Mouse (Mus musculus) adrenal gland, adult 8-10 months (tissue): Measurements from ENCODE around the gene Apoc2. TPM values are rescaled to one million over a fixed set of nuclear protein-coding genes. Genes with fewer than 3 reads are reported as not detected.
A peak's percentile ranks its signal among the peaks of the same experiment; 100 is the strongest.

Experiments
- DNase-seq: peaks from one replicate; pipeline ENCODE4 v3.0.0; 2022
- total RNA-seq, 4 experiments: library from RNA; stranded (reverse); gene quantifications; 2 replicates each; pipeline ENCODE4 v1.2.4; 2022

Gene Apoc2
- 1 to 10 TPM in 3 of 4 experiments, not detected in 1; 1.0 to 2.6 (median 1.4) TPM for total RNA-seq

DNA sequence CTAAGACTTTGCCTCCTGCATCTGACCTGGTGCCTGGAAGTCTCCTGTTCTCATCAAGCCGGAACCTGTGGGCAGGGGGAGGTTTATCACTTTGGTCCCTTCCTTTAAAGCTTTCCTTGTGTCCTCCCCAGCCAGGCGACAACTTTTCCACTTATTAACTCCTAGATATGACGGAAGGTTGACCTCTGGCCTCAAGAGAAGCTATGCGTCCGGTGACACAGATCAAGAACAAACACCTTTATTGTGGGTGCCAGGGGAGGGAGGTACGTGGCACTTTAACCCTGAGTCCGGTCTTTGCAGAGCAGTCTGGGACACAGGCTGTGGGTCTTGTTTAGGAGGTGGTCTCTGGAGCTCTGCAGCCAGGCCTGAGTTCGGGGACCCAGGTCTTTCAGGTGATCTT lies at the start of gene Apoc2:
Apoc2 (minus strand) TSS at position 70 of the 400 bp plus-strand sequence.
- DNase-seq = no peak

DNA sequence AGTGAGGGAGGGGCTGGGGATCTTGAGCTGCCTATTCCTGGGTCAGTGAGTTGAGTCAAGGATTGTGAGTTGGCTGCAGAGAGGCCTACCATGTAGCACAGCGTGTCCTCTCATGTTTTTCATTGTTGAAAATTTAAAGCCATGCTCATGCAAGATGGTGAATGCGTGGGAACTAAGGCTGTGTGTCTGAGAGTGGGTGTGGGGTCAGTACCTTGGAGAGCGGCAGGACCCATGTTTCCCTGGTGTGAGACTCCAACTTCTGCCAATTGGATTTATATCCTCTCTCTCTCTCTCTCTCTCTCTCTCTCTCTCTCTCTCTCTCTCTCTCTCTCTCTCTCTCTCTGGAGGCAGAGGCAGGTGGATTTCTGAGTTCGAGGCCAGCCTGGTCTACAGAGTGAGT lies 48.8 kb upstream of the Apoc2 start:
- DNase-seq = no peak

DNA sequence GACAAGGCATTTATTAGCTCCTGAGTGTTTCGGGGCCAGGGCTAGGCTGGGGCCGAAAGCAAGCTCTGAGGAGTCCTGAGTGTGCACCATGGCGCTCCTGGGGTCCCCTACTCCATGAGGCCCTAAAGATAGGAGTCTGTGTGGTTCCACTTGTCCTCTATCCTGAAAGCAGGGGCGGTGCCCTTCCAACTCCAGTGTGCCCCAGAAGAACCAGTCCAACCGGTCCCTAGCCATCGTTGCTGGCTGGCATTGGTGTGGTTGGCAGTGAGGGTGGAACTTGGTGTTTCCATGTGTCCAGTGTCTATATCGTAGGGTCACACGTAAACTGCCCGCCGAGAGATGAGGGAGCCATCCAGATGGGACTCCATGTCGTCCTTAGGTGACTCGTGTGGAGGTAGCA lies 46.4 kb upstream of the Apoc2 start:
- no peak for DNase-seq

DNA sequence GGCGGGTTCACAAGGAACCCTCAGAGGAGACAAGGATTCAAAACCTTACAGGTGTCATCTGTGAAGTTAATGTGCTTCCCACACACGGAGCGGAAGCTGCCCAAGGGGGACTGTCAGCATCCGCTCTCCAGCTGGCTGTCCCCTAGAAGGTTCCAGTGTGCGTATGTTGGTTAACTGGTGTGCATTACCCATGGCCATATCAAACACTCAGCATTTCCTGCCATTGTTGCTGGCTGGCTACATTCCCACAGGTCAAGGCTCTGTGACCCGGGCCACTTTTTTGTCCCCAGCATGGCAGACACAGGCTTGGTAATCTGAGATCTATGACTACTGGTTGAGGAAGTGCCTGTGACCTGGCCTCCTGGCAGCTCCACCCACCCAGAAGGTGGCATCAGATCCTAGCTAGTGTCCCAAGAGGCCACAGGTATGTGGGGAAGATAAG lies 45.0 kb upstream of the Apoc2 start:
- DNase-seq = no peak

DNA sequence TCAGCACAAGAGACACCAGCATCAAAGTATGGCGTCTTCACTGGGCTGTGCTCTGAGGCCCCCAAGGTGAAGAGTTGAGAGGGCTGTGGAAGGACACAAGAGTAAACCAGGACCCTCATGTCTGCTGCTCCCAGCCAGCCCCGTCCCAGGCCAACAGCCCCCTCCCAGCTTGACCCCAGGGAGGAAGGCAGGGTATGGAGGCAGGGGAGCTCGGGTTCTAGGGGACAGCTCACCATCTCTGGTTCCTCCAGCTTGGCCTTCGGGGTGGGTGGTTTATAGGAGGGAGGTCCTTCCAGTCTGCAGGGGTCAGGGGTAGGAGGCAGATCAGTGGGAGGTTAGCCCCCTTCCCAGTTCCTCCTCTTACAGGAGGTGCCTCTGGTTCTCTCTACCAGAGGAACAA lies 41.5 kb upstream of the Apoc2 start:
- no peak for DNase-seq

DNA sequence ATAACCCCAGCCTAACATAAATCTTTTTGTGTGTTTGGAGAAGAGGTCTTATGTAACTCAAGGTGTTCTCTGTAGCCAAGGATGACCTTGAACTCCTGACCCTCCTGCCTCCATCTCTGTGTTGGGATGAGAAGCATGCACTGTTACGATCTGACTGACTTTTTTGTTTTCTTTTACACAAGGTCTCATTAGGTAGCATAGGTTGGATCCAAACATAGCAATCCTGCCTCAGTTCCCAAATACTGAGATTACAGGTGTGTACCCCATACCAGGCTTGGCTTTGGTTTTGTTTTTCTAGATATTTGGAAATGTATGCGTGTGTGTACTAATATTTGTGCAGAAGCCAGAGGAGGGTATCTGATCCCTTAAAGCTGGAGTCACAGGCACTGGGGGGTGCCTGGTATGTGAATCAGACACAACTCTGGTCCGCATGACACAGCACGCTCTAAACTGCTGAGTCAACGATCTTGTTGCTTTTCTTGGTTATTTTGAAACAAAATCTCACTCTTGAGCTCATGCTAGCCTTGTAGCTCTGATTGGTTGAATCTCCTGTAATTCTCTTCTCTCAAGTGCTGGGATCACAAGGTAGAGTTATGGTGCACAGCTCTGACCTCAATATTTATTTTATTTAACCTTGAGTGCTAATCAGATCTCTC lies 40.7 kb upstream of the Apoc2 start:
- DNase-seq = no peak

DNA sequence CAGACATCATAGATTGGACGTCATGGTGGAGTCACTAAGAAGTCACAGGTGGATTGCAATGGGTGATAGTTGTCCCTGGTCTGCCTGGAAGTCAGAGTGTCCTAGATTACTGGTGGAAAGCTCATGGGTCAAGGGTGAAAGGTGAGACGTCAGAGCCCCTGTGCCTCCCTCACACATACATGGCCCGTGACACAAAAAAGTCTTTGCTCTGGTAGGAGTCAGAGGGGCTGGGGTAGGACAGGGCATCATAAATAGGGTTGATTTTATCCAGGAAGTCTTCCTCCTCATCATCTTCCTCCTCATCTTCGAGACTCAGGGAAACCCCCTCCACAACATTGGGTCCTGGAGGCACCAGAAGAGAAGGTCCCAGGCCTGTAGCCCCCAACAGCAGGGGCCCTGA lies 39.6 kb upstream of the Apoc2 start:
- DNase-seq = no peak

DNA sequence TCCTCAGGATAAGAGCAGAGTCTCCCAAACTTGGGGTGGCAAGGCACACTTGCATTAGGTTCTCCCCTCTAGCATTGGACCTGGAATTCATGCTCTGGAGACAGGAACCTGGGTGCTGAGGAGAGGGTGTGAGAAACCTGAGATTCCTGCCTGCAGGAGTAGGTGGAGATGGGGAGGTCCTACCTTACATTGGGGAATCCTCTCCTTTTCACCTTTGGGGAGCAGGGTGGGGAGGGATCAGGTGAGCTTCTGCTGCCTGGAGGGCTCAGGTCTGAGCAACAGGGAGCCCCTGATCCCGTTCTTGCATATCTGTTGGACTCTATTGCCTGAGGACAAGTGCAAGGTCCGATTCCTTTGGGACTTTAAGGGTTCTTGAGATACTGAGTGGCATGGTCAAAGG lies 39.1 kb upstream of the Apoc2 start:
- no peak for DNase-seq

DNA sequence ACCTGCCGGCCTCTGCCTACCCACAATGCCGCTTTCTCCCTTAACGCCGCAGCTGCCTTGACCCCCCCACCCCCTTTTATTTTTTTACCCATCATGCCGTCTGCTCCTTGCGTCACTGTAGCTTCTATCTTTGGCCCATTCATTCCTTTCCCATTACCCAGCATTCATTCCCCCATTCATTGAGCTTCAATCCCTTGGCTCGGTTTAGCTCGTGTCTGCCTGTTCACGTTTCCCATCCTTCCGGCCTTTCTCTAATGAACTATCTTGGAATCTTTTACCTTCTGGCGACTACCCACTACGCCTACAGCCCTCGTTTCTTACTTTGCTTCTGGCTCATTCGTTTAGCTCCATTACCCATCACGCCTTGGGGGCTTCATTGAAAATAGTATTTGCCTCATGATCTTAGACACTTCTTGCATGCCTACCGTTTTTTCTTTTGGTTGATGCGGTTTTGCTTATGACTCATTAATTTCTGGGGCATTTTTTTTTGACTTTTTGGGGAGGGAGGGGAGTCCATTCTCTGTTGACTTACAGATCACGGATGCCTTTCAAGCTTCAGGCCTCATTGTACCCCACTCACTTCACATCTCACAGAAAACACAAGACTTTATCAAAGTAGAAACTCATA lies 38.4 kb upstream of the Apoc2 start:
- DNase-seq = no peak

DNA sequence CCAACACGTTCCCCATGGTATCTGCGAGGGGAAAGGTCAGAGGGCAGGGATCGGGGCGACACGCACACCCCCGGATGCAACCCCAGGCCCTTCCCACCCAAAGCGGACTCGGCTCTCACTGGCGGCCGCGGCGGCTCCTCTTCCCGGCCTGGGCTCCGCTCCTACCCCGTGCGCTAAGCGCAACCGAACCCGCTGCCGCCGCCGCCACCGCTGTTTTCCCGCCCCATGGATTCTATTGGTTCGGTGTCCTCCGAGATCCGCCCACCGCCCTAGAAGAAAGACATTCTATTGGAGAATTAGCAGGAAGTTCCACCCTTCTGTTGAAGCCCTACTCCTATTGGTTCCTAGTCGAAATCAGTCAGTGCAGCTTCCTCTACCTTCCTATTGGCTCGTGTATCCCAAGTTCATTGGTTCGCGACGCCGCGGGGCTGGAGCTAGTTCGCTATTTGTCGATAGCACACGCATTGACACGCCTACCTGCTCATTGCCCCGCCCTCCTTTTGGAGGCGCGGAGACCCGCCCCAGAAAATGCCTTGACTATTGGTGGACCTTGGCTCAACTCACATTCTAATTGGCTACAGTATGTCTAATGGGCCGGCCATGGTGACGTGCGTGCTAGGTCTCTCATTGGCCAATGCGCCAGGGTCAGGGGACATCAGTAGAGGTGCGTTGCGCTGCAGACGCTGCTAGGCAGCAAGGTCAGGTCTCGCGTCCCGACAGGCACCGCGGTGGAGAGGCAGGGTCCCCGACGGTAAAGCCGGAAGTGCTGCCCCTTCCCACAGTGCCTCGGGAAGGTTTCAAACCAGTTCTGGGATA lies 37.7 kb upstream of the Apoc2 start, which contains the start of gene Tomm40:
Tomm40 (minus strand) TSS at position 200 of the 816 bp plus-strand sequence.
- DNase-seq = peak; percentile 100

DNA sequence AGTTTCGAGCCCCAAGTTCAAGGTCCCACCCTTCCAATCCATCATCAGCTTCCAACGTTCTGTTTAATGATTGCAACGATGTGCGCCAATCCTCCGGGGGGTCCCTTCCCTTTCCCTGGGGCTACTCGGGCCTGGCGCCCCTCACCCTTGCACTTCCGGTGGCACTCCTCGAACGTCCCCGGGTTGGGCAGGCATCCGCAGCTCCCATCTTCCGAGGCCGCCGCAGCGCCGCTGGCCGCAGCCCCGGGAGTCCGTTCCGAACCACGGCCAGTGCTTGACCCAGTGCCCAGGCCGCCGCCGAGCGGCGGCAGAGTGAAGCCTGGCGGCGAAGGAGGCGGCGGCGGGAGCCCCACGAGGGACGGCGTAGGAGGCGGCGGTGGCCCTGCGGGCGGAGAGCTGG lies 37.1 kb upstream of the Apoc2 start:
- no peak for DNase-seq

DNA sequence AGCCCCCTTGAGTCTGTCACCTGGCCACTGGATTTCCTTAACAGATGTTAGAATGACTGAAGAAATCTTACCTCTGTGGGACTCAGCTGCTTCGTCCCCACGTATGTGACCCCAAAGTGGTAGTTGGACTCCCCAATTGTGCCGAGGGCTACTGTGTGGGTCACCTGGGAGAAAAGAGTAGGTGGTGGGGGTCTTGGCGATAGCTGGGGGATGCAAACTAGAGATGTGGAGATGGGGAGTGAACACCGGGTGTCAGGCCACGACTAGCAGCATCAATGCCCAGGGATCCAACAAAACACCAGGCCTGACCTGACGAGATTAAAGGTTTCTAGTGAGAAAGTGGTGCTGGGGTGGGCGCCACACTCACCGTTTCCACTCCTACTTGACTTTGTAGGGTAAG lies 35.9 kb upstream of the Apoc2 start:
- DNase-seq = no peak

DNA sequence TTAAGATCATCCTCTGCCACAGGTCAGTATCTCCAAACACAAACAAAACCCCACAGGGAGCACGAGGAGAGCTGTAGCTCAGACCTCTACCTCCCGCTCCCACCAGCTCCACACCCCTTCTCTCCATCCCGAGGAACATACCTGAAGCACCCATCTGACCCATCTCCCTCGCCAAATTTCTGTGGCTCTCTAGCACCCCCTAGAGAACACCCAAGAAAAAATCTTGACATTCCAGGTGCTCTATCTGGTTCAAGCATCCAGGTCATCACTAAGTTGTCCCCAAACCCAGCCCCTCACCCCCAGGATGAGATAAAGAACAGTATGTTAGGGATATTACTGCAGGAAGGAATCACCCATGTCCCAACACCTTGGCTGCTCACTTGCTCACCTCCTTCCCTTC lies 35.5 kb upstream of the Apoc2 start:
- no peak for DNase-seq

DNA sequence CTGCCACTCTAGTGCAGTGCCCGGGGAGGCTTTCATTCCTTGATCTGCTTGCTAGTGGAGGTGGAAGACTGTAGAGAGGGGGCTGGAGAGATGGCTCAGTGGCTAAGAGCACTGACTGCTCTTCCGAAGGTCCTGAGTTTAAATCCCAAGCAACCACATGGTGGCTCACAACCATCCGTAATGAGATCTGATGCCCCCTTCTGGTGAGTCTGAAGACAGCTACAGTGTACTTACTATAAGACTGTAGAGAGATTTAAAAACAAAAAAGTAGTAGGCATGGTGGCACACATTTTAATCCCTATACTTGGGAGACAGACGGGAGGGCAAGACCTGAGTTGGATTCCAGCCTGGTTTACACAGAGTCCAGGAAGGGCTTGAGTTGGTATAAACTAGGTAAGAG lies 34.7 kb upstream of the Apoc2 start:
- DNase-seq = no peak

DNA sequence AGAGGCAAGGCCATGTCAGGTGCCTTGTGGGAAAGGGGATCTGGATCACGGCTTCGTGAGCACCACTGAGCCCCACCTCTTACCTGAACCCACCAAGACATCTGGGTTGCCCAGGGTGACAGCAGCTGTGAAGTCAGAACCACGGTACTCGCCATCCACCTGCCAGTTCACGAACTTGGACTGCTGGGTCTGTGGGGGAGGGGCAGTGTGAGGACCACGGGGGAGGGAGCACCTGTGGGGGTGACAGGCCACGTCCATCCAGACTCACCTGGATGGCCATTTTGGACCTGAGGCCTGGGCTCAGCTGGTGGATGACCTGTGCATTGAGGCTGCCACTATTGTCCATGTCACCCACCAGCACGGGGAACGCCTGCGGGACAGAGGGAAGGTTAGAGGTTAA lies 32.9 kb upstream of the Apoc2 start:
- no peak for DNase-seq

DNA sequence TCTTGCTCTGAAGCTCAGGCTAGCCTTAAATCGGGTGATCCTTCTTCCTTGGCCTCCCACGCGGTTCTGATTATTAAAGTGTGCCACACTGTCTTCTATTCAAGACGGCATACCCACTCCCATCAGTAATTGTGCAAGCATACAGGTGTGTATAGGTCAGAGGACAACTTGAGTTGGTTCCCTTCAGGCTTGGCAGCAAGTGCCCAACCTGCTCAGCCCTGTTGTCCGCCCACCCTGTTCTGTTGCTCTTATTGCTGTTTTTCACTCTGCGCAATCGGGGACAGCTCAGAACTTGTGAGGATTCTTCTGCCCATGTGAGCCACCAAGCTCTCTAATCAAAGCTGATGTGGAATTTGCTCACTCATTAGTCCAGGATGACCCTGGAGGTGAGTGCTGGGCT lies 27.5 kb upstream of the Apoc2 start:
- no peak for DNase-seq

DNA sequence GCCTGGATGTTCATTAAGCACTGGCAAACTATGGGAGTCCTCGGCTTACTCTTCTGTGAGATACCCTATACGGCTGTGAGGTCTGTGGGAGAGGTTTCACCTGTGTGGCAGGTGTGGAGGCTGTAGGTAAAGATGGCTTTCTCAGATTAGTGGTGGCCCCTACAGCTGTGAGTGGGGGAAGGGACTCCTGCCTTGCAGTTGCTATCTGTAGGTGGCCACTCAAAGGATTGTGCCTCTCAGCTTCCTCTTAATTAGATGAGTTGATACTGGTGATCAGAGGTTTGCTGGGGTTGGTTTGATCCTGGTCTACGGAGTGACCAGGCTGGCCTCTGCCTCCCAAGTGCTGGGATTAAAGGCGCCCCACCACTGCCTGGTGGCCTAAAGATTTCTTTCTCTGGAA lies 26.7 kb upstream of the Apoc2 start:
- DNase-seq = no peak

DNA sequence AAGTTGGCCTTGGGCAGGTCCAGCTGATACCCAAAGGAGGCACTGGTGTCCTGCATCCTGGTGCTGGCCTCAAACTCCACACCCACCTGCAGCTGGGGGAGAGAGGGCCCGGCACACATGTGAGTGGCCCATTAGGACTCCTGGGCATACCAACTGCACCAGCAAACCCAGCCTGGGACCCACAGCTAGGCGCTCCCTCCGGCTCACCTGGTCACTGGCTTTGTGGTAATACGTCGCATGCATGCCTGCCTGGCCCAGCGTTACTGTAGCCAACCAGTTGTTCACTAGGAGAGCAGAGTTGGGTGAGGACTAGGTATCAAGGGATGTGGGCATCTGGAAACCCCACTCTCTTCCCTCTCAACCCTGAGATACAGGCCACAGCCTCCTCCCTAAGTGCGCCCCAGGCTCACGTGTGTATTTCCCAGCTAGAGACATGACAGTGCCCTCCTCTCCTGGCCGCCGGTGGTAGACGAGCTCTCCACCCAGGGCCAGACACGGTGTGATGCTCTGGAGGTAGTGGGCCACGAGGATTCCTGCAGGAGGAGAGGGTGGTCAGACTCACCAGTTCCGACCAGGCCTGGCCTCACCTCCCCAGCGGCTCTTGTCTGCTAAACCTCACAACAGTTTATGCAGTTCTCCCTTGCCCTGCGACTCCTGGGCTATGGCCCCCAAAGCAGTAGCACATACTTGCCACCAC lies 25.3 kb upstream of the Apoc2 start:
- DNase-seq = no peak

DNA sequence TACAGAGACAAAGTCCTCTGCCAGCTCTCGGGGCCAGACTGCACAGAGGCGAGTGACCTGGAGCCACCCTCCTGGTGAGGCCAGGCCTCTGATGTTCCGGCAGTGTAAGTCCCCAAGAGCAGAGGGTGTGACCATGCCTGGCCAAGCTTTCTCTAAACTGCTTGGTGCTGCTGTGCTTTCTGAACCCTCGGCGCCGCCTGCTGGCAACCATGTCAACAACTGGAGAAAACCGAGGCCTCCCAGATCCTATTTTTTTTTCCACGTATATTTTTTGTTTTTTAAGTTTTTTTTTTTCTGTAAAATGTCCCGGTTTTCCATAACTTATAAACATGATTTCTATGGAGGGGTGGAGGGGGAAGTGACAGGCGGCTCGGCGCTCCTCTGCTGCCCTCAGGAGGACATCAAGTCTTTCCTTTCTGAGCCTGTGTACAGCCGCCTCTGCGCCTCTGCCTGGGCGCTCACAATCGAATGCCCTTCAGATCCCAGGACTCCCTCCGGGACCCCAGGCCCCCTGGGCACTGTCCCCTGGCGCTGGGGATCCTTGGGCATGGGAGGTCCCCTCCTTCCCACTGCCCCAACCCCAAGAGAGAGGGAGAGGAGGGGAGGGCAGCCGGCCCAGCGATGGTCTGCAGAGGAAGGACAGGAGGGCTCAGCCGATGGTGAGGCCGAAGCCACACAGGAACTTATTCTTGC lies 23.5 kb upstream of the Apoc2 start:
- DNase-seq = peak; percentile 67

DNA sequence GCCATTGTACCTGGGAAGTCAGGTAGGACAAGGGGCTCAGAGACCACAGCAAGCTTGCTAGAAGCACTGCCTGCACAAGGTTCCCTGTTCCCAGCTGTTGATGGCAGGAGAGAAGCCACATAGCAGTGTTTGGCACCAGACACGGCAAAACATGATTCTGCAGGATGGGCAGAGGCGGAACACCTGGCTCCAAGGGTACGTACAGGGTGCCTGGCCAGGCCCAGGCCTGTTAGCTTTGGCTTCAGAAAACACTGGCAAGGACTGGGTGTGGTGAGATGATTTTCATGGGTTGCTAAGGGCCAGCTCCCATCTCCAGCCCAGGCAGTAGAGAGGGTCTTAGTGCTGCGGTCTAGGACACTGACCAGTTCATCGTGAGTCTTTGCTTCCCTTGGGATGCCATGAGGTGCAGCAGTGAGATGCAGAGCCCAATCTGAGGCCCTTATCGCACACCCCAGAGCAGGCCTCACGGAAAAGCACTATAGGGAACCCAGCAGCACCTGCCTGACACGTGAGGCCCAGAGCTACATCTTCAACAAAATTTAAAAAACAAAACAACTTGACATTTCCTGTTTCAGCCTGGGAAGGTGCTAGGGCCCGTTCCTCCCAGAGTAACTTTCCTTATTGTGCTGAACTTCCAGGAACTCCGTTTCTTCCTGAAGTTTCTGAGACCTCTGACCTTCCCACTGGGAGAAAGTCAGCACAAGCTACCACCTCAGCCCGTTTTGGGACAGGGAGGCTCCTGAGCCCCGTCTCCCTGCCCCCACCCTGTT lies 22.7 kb upstream of the Apoc2 start:
- no peak for DNase-seq

DNA sequence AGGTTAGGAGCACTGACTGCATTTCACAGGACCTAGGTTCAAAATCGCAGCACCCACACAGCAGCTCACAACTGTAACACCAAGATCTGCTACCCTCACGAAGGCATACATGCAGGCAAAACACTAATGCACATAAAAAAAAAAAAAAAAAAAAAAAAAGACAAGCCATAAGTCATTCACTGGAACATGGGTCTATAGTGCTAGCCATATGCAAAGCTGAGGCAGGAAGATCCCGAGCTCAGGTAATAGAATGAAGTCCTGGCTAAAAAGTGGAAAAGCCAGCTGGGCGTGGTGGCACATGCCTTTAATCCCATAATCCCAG lies 22.0 kb upstream of the Apoc2 start:
- no peak for DNase-seq
